Mouse (Mus musculus): Measurements from ENCODE around the gene Narfl. TPM values are rescaled to one million over a fixed set of nuclear protein-coding genes. Genes with fewer than 3 reads are reported as not detected.
A peak's percentile ranks its signal among the peaks of the same experiment; 100 is the strongest.

Narfl gene
- total RNA-seq, 1 experiment from 2014 or later, result 32.7 TPM

GRCm38 (mm10) chr17:25827546-25828222 is 54.1 kb downstream of the Narfl start:
- ATAC-seq (replicated peaks; ENCODE audit: low read depth, poor library complexity, severe bottlenecking), result no peak

- ATAC-seq (replicated peaks; ENCODE audit: low read depth, poor library complexity, severe bottlenecking), result no peak
These were observed 54.6 kb downstream of the Narfl start for GRCm38 (mm10) chr17:25828223-25828594.

- ATAC-seq (replicated peaks; ENCODE audit: low read depth, poor library complexity, severe bottlenecking), result peak; percentile 43
These were observed 55.4 kb downstream of the Narfl start, which contains the start of gene Jmjd8 for GRCm38 (mm10) chr17:25828712-25829557. Gene Jmjd8 (plus strand): TSS chr17:25828867.

- no peak for ATAC-seq (replicated peaks; ENCODE audit: low read depth, poor library complexity, severe bottlenecking)
These were observed 56.0 kb downstream of the Narfl start for GRCm38 (mm10) chr17:25829558-25830017.

GRCm38 (mm10) chr17:25830200-25830753 is 56.7 kb downstream of the Narfl start:
- no peak for ATAC-seq (replicated peaks; ENCODE audit: low read depth, poor library complexity, severe bottlenecking)

- ATAC-seq (replicated peaks; ENCODE audit: low read depth, poor library complexity, severe bottlenecking), result no peak
These were observed 57.3 kb downstream of the Narfl start for GRCm38 (mm10) chr17:25830806-25831431.

- ATAC-seq (replicated peaks; ENCODE audit: low read depth, poor library complexity, severe bottlenecking), result no peak
These were observed 58.1 kb downstream of the Narfl start for GRCm38 (mm10) chr17:25831451-25832281.

GRCm38 (mm10) chr17:25832436-25833290 is 59.1 kb downstream of the Narfl start:
- ATAC-seq (replicated peaks; ENCODE audit: low read depth, poor library complexity, severe bottlenecking), result peak; percentile 77

Other genes starting within 250 kb of the Narfl start
- gene Sox8, start 203.1 kb upstream of the Narfl start, total RNA-seq (2017), result 0.23 TPM in 1 of 2 replicates, not detected in the other
- gene Lmf1, start 194.7 kb upstream of the Narfl start, total RNA-seq (2017), result 9.0 and 11.7 TPM in 2 replicates
- not detected in 2 replicates for gene Gng13, start 56.6 kb upstream of the Narfl start, total RNA-seq (2017)
- 17.0 and 28.5 TPM in 2 replicates for gene Chtf18, start 46.4 kb upstream of the Narfl start, total RNA-seq (2017)
- 3.0 and 3.9 TPM in 2 replicates for gene Rpusd1, start 46.1 kb upstream of the Narfl start, total RNA-seq (2017)
- gene Mslnl, start 37.7 kb upstream of the Narfl start, total RNA-seq (2017), result not detected in 2 replicates
- not detected in 2 replicates for gene Msln, start 19.4 kb upstream of the Narfl start, total RNA-seq (2017)
- 13.6 and 28.4 TPM in 2 replicates for gene Haghl, start 11.9 kb downstream of the Narfl start, total RNA-seq (2017)
- gene Ccdc78, start 12.8 kb downstream of the Narfl start, total RNA-seq (2017), result not detected in 2 replicates
- 47.9 and 51.1 TPM in 2 replicates for gene Fam173a, start 19.1 kb downstream of the Narfl start, total RNA-seq (2017)
- 4.3 TPM in 1 of 2 replicates, not detected in the other for gene AC134908.4, start 21.9 kb downstream of the Narfl start, total RNA-seq (2017)
- 26.7 and 27.8 TPM in 2 replicates for gene Metrn, start 23.4 kb downstream of the Narfl start, total RNA-seq (2017)
- 0.18 TPM in 1 of 2 replicates, not detected in the other for gene Fbxl16, start 35.3 kb downstream of the Narfl start, total RNA-seq (2017)
- 10.2 and 21.0 TPM in 2 replicates for gene Wdr24, start 49.9 kb downstream of the Narfl start, total RNA-seq (2017)
- 15.4 and 21.7 TPM in 2 replicates for gene Jmjd8, start 55.1 kb downstream of the Narfl start, total RNA-seq (2017)
- 60.4 and 84.7 TPM in 2 replicates for gene Stub1, start 59.6 kb downstream of the Narfl start, total RNA-seq (2017)
- 0.46 TPM in 1 of 2 replicates, not detected in the other for gene Rhbdl1, start 63.5 kb downstream of the Narfl start, total RNA-seq (2017)
- gene Gm20683, start 68.0 kb downstream of the Narfl start, total RNA-seq (2017), result not detected in 2 replicates
- gene Rhot2, start 71.1 kb downstream of the Narfl start, total RNA-seq (2017), result 23.7 and 29.7 TPM in 2 replicates
- gene Wdr90, start 87.7 kb downstream of the Narfl start, total RNA-seq (2017), result 18.6 and 23.8 TPM in 2 replicates
- gene Mcrip2, start 95.0 kb downstream of the Narfl start, total RNA-seq (2017), result 22.3 and 24.0 TPM in 2 replicates
- gene Mettl26, start 101.3 kb downstream of the Narfl start, total RNA-seq (2017), result 13.9 and 15.9 TPM in 2 replicates
- gene Wfikkn1, start 107.1 kb downstream of the Narfl start, total RNA-seq (2017), result 0.78 and 1.0 TPM in 2 replicates
- gene Rab40c, start 146.0 kb downstream of the Narfl start, total RNA-seq (2017), result 1.0 and 7.0 TPM in 2 replicates
- gene Pigq, start 171.2 kb downstream of the Narfl start, total RNA-seq (2017), result 50.4 and 62.4 TPM in 2 replicates
- not detected in 2 replicates for gene Nhlrc4, start 171.2 kb downstream of the Narfl start, total RNA-seq (2017)
- not detected in 2 replicates for gene A930017K11Rik, start 178.8 kb downstream of the Narfl start, total RNA-seq (2017)
- 4.1 and 4.6 TPM in 2 replicates for gene Capn15, start 212.0 kb downstream of the Narfl start, total RNA-seq (2017)